Mouse (Mus musculus) heart, embryonic 10.5 days (tissue): Measurements from ENCODE around the gene Slc35f4. TPM values are rescaled to one million over a fixed set of nuclear protein-coding genes. Genes with fewer than 3 reads are reported as not detected.

Experiments
- DNase-seq: peaks from one replicate; pipeline ENCODE4 v3.0.0-alpha.2; 2017; ENCODE audit warnings: low spot score
- H3K27ac ChIP-seq: fragments of 300-500 bp; sonication (generic); 2 replicates; pipeline ENCODE4 v1.5.1; 2016; ENCODE audit warnings: mild to moderate bottlenecking
- H3K27me3 ChIP-seq: fragments of 300-500 bp; sonication (generic); 2 replicates; pipeline ENCODE4 v1.6.1; 2016; ENCODE audit warnings: mild to moderate bottlenecking; ENCODE audit not compliant: poor library complexity, insufficient read depth, severe bottlenecking
- H3K36me3 ChIP-seq: fragments of 300-500 bp; sonication (generic); 2 replicates; pipeline ENCODE4 v1.6.1; 2016; ENCODE audit warnings: mild to moderate bottlenecking, moderate library complexity
- H3K4me1 ChIP-seq: fragments of 300-500 bp; sonication (generic); 2 replicates; pipeline ENCODE4 v1.6.1; 2016; ENCODE audit warnings: mild to moderate bottlenecking
- H3K4me3 ChIP-seq: fragments of 300-500 bp; sonication (generic); 2 replicates; pipeline ENCODE4 v1.5.1; 2016; ENCODE audit warnings: mild to moderate bottlenecking, moderate library complexity
- H3K9me3 ChIP-seq: fragments of 300-500 bp; sonication (generic); 2 replicates; pipeline ENCODE4 v1.6.1; 2016; ENCODE audit warnings: mild to moderate bottlenecking, moderate library complexity
- WGBS: fragments of 180-500 bp; shearing (Covaris S2); methylation state at CpG from one replicate; pipeline ENCODE4 v1.1.7; 2016; 5-methylcytosine and 5-hydroxymethylcytosine counted together
- polyA plus RNA-seq: library from polyadenylated mRNA; unstranded; fragments of >200 nt; fragmentation: Nextera tagmentation; extraction: Ambion mirVana; gene quantifications from 2 replicates; pipeline ENCODE4 v1.2.1, GENCODE M21; 2016

Gene Slc35f4
- polyA plus RNA-seq, 1 experiment from 2014 or later: 0.21 TPM

GRCm38 (mm10) chr14:49460799-49461198 is 65.0 kb downstream of the Slc35f4 start:
- WGBS: 73% methylated on average over 3 of the region's 3 CpGs
- Histone ChIP-seq H3K27ac (no peak overlapping the region), H3K27me3 (no peaks in the 10 kb centered on the region), H3K9me3 (no peaks in the 10 kb centered on the region), H3K4me1 (no peaks in the 10 kb centered on the region), H3K4me3 (no peak overlapping the region), H3K36me3 (no peaks in the 10 kb centered on the region)
- DNase-seq: no peak

- Histone ChIP-seq H3K27ac (no peak overlapping the region), H3K9me3 (no peaks in the 10 kb centered on the region), H3K36me3 (no peaks in the 10 kb centered on the region), H3K4me3 (no peak overlapping the region), H3K27me3 (no peaks in the 10 kb centered on the region), H3K4me1 (no peaks in the 10 kb centered on the region)
- no peak for DNase-seq
- WGBS: 86% methylated on average over 6 of the region's 6 CpGs
Measured at GRCm38 (mm10) chr14:49454283-49454914, 71.4 kb downstream of the Slc35f4 start.

DNA sequence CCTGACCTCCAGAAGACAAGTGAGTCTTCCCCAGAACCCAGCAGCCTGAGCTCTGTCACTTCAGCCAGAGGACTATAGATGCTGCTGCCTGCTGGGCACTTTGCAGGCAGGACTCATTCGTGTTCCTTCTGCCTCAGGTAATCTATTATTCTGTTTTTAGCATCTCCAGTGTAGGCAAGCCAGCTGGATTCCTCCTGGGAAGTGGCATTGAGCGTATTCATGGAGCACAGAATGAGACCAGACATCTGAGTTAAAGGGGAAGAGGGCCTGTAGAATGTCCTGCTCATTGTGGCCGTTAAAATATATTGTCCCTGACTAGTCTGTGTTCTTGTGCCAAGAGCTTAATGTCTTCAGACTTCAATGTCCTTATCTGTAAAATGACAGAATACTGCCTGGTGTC is 72.1 kb downstream of the Slc35f4 start:
- H3K36me3 ChIP-seq: no peaks in the 10 kb centered on the region
- no peaks in the 10 kb centered on the region for H3K4me1 ChIP-seq
- H3K4me3 ChIP-seq: no peak overlapping the region
- H3K27ac ChIP-seq: no peak overlapping the region
- 49% methylated on average over 3 of the region's 3 CpGs for whole genome bisulfite sequencing
- H3K9me3 ChIP-seq: no peaks in the 10 kb centered on the region
- no peaks in the 10 kb centered on the region for H3K27me3 ChIP-seq
- DNase-seq: no peak

GRCm38 (mm10) chr14:49447669-49448068 is 78.2 kb downstream of the Slc35f4 start:
- H3K27ac ChIP-seq: no peak overlapping the region
- H3K27me3 ChIP-seq: no peaks in the 10 kb centered on the region
- H3K4me3 ChIP-seq: no peak overlapping the region
- 23% methylated on average over 7 of the region's 7 CpGs for WGBS
- no peak for DNase-seq
- no peaks in the 10 kb centered on the region for H3K36me3 ChIP-seq
- H3K4me1 ChIP-seq: no peaks in the 10 kb centered on the region
- no peaks in the 10 kb centered on the region for H3K9me3 ChIP-seq

- H3K36me3 ChIP-seq: no peaks in the 10 kb centered on the region
- DNase-seq: no peak
- H3K9me3 ChIP-seq: no peaks in the 10 kb centered on the region
- no peak overlapping the region for H3K4me3 ChIP-seq
- no peaks in the 10 kb centered on the region for H3K27me3 ChIP-seq
- H3K4me1 ChIP-seq: no peaks in the 10 kb centered on the region
- 38% methylated on average over 7 of the region's 7 CpGs for WGBS
- H3K27ac ChIP-seq: no peak overlapping the region
Measured at GRCm38 (mm10) chr14:49446461-49446860, 79.4 kb downstream of the Slc35f4 start.

DNA sequence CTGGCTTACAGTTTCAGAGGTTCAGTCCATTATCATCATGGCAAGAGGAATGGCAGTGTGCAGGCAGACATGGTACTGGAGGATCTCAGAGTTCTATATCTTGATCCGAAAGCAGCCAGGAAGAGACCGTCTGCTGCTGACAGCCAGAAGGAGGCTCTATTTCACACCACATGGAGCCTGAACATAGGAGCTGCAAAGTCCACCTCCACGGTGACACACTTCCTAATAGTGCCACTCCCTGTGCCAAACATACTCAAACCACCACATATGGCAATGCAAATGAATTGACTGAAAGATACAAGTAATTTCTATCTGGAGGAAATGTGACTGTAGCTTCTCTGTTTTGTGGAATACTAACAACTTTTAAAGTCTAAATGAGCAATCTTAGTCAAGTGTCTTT is 89.0 kb downstream of the Slc35f4 start:
- 78% methylated on average over 3 of the region's 3 CpGs for WGBS

GRCm38 (mm10) chr14:49431821-49432220 is 94.0 kb downstream of the Slc35f4 start:
- Histone ChIP-seq H3K27me3 (no peaks in the 10 kb centered on the region), H3K9me3 (no peaks in the 10 kb centered on the region), H3K27ac (no peak overlapping the region), H3K4me1 (no peaks in the 10 kb centered on the region), H3K36me3 (no peaks in the 10 kb centered on the region), H3K4me3 (no peak overlapping the region)
- WGBS: 76% methylated on average over 5 of the region's 5 CpGs
- DNase-seq: no peak

More for the DNA sequence above, 89.0 kb downstream of the Slc35f4 start:
- Histone ChIP-seq H3K9me3 (no peaks in the 10 kb centered on the region), H3K27me3 (no peaks in the 10 kb centered on the region), H3K36me3 (no peaks in the 10 kb centered on the region), H3K4me1 (no peaks in the 10 kb centered on the region), H3K4me3 (no peak overlapping the region), H3K27ac (no peak overlapping the region)
- no peak for DNase-seq

DNA sequence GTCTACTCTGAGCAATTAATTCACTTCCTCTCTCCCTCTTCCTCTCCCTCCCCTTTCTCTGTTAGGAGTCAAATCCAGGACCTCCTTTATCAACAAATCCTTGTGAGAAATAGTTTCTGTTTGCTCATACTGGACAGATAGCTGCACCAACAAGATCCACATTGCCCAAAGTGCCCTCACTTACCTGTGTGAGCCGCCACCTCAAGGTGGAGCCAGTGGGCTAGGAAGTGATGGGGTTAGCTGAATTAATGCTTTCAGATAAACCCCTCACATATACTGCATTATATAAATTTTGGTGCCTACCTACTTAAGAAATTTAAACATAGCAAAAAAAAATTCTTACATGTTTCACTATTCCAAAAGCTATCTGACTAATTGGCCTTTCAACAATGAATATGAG is 133.4 kb downstream of the Slc35f4 start:
- Histone ChIP-seq H3K27me3 (no peaks in the 10 kb centered on the region), H3K4me3 (no peak overlapping the region), H3K27ac (no peak overlapping the region), H3K4me1 (no peaks in the 10 kb centered on the region), H3K36me3 (no peaks in the 10 kb centered on the region), H3K9me3 (no peaks in the 10 kb centered on the region)
- 34% methylated on average over 1 of the region's 1 CpGs for WGBS
- DNase-seq: no peak

GRCm38 (mm10) chr14:49362161-49362560 is 163.7 kb downstream of the Slc35f4 start:
- H3K9me3 ChIP-seq: no peaks in the 10 kb centered on the region
- no peak overlapping the region for H3K27ac ChIP-seq
- WGBS: 54% methylated on average over 2 of the region's 2 CpGs
- no peaks in the 10 kb centered on the region for H3K36me3 ChIP-seq
- no peak overlapping the region for H3K4me3 ChIP-seq
- DNase-seq: no peak
- no peaks in the 10 kb centered on the region for H3K27me3 ChIP-seq
- H3K4me1 ChIP-seq: no peaks in the 10 kb centered on the region

- Histone ChIP-seq H3K9me3 (no peaks in the 10 kb centered on the region), H3K4me1 (no peaks in the 10 kb centered on the region), H3K27me3 (no peaks in the 10 kb centered on the region), H3K4me3 (no peak overlapping the region), H3K27ac (no peak overlapping the region), H3K36me3 (no peaks in the 10 kb centered on the region)
- DNase-seq: no peak
Measured at GRCm38 (mm10) chr14:49355561-49355960, 170.3 kb downstream of the Slc35f4 start.

- Histone ChIP-seq H3K36me3 (no peaks in the 10 kb centered on the region), H3K27ac (no peak overlapping the region), H3K4me3 (no peak overlapping the region), H3K9me3 (no peaks in the 10 kb centered on the region), H3K4me1 (no peaks in the 10 kb centered on the region), H3K27me3 (no peaks in the 10 kb centered on the region)
- WGBS: 44% methylated on average over 1 of the region's 1 CpGs
- no peak for DNase-seq
Measured at GRCm38 (mm10) chr14:49348897-49349250, 177.0 kb downstream of the Slc35f4 start.

GRCm38 (mm10) chr14:49348164-49348896 is 177.5 kb downstream of the Slc35f4 start:
- no peak for DNase-seq
- Histone ChIP-seq H3K4me1 (no peaks in the 10 kb centered on the region), H3K4me3 (no peak overlapping the region), H3K9me3 (no peaks in the 10 kb centered on the region), H3K27ac (no peak overlapping the region), H3K36me3 (no peaks in the 10 kb centered on the region), H3K27me3 (no peaks in the 10 kb centered on the region)
- 65% methylated on average over 7 of the region's 7 CpGs for WGBS

GRCm38 (mm10) chr14:49345835-49346234 is 180.0 kb downstream of the Slc35f4 start:
- H3K27me3 ChIP-seq: no peaks in the 10 kb centered on the region
- WGBS: 85% methylated on average over 2 of the region's 2 CpGs
- no peaks in the 10 kb centered on the region for H3K9me3 ChIP-seq
- H3K36me3 ChIP-seq: no peaks in the 10 kb centered on the region
- H3K4me1 ChIP-seq: no peaks in the 10 kb centered on the region
- H3K27ac ChIP-seq: no peak overlapping the region
- no peak for DNase-seq
- H3K4me3 ChIP-seq: no peak overlapping the region

DNA sequence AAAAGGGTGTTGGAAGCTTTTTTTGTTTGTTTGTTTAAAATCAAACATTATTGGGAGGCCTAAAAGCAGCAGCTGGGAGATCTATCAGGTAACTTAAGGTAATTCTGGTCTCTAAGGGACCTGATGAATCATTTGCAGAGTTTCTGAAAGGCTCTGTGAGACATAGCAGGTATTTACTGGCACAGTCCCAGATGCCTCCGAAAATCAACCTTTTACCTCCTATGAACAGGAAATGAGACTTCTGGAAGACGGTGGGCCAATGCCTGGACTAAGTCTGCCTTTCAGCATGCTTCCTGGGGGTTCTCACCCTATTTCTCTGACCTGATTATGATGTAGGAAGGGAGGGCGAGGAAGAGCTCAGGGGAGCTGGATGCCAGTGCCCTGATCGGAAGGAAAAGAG is 188.8 kb downstream of the Slc35f4 start:
- H3K27ac ChIP-seq: no peak overlapping the region
- no peaks in the 10 kb centered on the region for H3K36me3 ChIP-seq
- DNase-seq: no peak
- no peaks in the 10 kb centered on the region for H3K27me3 ChIP-seq
- no peaks in the 10 kb centered on the region for H3K9me3 ChIP-seq
- H3K4me1 ChIP-seq: no peaks in the 10 kb centered on the region
- no peak overlapping the region for H3K4me3 ChIP-seq
- WGBS: 63% methylated on average over 4 of the region's 4 CpGs
